Mouse (Mus musculus) brain, embryonic 14.5 days (tissue): Measurements from ENCODE around the gene Olfr1256.

Experiments
- CTCF ChIP-seq: fragments of 200-500 bp; IDR thresholded peaks from 2 replicates; pipeline ENCODE4 v1.5.1; 2012; ENCODE audit warnings: inconsistent platforms, mild to moderate bottlenecking, moderate library complexity, borderline replicate concordance; ENCODE audit not compliant: insufficient read depth, insufficient read length; ENCODE audit errors: extremely low read depth
- POLR2A ChIP-seq: fragments of 200-500 bp; IDR thresholded peaks from 2 replicates; pipeline ENCODE4 v1.6.1; 2012; ENCODE audit warnings: mild to moderate bottlenecking, inconsistent platforms, borderline replicate concordance; ENCODE audit not compliant: poor library complexity, insufficient read depth, insufficient read length, severe bottlenecking; ENCODE audit errors: extremely low read depth

- TF ChIP-seq CTCF (no peak), POLR2A (no peak)
These were observed 6.8 kb upstream of the Olfr1256 start, which contains the start of gene Olfr48 for GRCm38 (mm10) chr2:89848105-89848504.
